Mouse (Mus musculus): ENCODE data around the gene Methig1. TPM values are rescaled to one million over a fixed set of nuclear protein-coding genes. Genes with fewer than 3 reads are reported as not detected.
"Not testable (repeated sequence)": the region's sequence is repeated elsewhere in the genome, so short reads cannot be mapped to it uniquely, and the experiment has no call there.

Methig1 gene
- polyA plus RNA-seq, 1 experiment from 2014 or later: not detected

- no peaks in the 10 kb centered on the region for H3K27me3 ChIP-seq
- no peak overlapping the region for H3K9ac ChIP-seq (replicated peaks)
- H3K36me3 ChIP-seq: no peaks in the 10 kb centered on the region
- no peak for ATAC-seq
- WGBS: 55% methylated on average over 14 of the region's 14 CpGs
- no peak overlapping the region for H3K4me2 ChIP-seq (replicated peaks)
- H3K27ac ChIP-seq: no peak overlapping the region
- no peaks in the 10 kb centered on the region for H3K9me3 ChIP-seq
- H3K4me1 ChIP-seq (replicated peaks): no peaks in the 10 kb centered on the region
- no peak overlapping the region for H3K4me3 ChIP-seq (replicated peaks)
Observed at GRCm38 (mm10) chr15:100346761-100347160, 6.2 kb upstream of the Methig1 start.

GRCm38 (mm10) chr15:100349496-100349895 lies 3.5 kb upstream of the Methig1 start:
- no peak for ATAC-seq
- Histone ChIP-seq H3K27me3 (no peaks in the 10 kb centered on the region), H3K4me2 (replicated peaks) (no peak overlapping the region), H3K9me3 (no peaks in the 10 kb centered on the region), H3K27ac (no peak overlapping the region), H3K36me3 (no peaks in the 10 kb centered on the region), H3K4me1 (replicated peaks) (no peaks in the 10 kb centered on the region), H3K4me3 (replicated peaks) (no peak overlapping the region), H3K9ac (replicated peaks) (no peak overlapping the region)
- 54% methylated on average over 2 of the region's 2 CpGs for WGBS

- Histone ChIP-seq H3K27me3 (no peaks in the 10 kb centered on the region), H3K36me3 (no peaks in the 10 kb centered on the region), H3K4me1 (replicated peaks) (no peaks in the 10 kb centered on the region), H3K4me3 (replicated peaks) (no peak overlapping the region), H3K4me2 (replicated peaks) (no peak overlapping the region), H3K9ac (replicated peaks) (no peak overlapping the region), H3K9me3 (no peaks in the 10 kb centered on the region), H3K27ac (no peak overlapping the region)
- 82% methylated on average over 6 of the region's 6 CpGs for WGBS
- ATAC-seq: no peak
Observed at GRCm38 (mm10) chr15:100351501-100352060, 1.4 kb upstream of the Methig1 start.

GRCm38 (mm10) chr15:100353399-100353798 lies 450 bp downstream of the Methig1 start:
- H3K4me1 ChIP-seq (replicated peaks); H3K9ac ChIP-seq (replicated peaks); H3K36me3 ChIP-seq; H3K4me3 ChIP-seq (replicated peaks); ATAC-seq; H3K27ac ChIP-seq; H3K9me3 ChIP-seq; H3K4me2 ChIP-seq (replicated peaks); H3K27me3 ChIP-seq: not testable (repeated sequence)
- 98% methylated on average over 9 of the region's 22 CpGs for WGBS

- WGBS: 93% methylated on average over 5 of the region's 5 CpGs
- H3K36me3 ChIP-seq: no peaks in the 10 kb centered on the region
- no peaks in the 10 kb centered on the region for H3K27me3 ChIP-seq
- H3K9ac ChIP-seq (replicated peaks): no peak overlapping the region
- H3K4me3 ChIP-seq (replicated peaks): no peak overlapping the region
- no peak overlapping the region for H3K27ac ChIP-seq
- H3K9me3 ChIP-seq: no peaks in the 10 kb centered on the region
- no peaks in the 10 kb centered on the region for H3K4me1 ChIP-seq (replicated peaks)
- no peak for ATAC-seq
- no peak overlapping the region for H3K4me2 ChIP-seq (replicated peaks)
Observed at GRCm38 (mm10) chr15:100355876-100356275, 2.9 kb downstream of the Methig1 start.

- Histone ChIP-seq H3K4me2 (replicated peaks) (no peak within 1 kb of the TSS), H3K27ac (no peak within 1 kb of the TSS), H3K4me3 (replicated peaks) (no peak within 1 kb of the TSS), H3K9me3 (no peaks in the 10 kb centered on the region), H3K9ac (replicated peaks) (no peak within 1 kb of the TSS), H3K4me1 (replicated peaks) (no peaks in the 10 kb centered on the region), H3K36me3 (no peaks in the 10 kb centered on the region), H3K27me3 (no peaks in the 10 kb centered on the region)
- no peak for ATAC-seq
- WGBS: 85% methylated on average over 7 of the region's 7 CpGs
Observed at GRCm38 (mm10) chr15:100364242-100364641, 11.3 kb downstream of the Methig1 start, which contains the start of gene Higd1c. Gene Higd1c (plus strand): TSS chr15:100364542.

- H3K9ac ChIP-seq (replicated peaks); H3K27ac ChIP-seq; ATAC-seq; H3K4me1 ChIP-seq (replicated peaks); H3K36me3 ChIP-seq; H3K4me2 ChIP-seq (replicated peaks); H3K4me3 ChIP-seq (replicated peaks); H3K27me3 ChIP-seq; H3K9me3 ChIP-seq: not testable (repeated sequence)
- 69% methylated on average over 9 of the region's 9 CpGs for WGBS
Observed at GRCm38 (mm10) chr15:100365967-100366366, 13.0 kb downstream of the Methig1 start.

GRCm38 (mm10) chr15:100367119-100367518 lies 14.2 kb downstream of the Methig1 start:
- Histone ChIP-seq H3K4me1 (replicated peaks) (no peaks in the 10 kb centered on the region), H3K27ac (no peak overlapping the region), H3K4me3 (replicated peaks) (no peak overlapping the region), H3K4me2 (replicated peaks) (no peak overlapping the region), H3K36me3 (no peaks in the 10 kb centered on the region), H3K9ac (replicated peaks) (no peak overlapping the region), H3K27me3 (no peaks in the 10 kb centered on the region), H3K9me3 (no peaks in the 10 kb centered on the region)
- 92% methylated on average over 7 of the region's 7 CpGs for WGBS
- no peak for ATAC-seq

GRCm38 (mm10) chr15:100375066-100375465 lies 22.1 kb downstream of the Methig1 start:
- Histone ChIP-seq H3K9me3 (no peaks in the 10 kb centered on the region), H3K4me3 (replicated peaks) (no peak overlapping the region), H3K27me3 (no peaks in the 10 kb centered on the region), H3K36me3 (no peaks in the 10 kb centered on the region), H3K4me1 (replicated peaks) (no peaks in the 10 kb centered on the region), H3K9ac (replicated peaks) (no peak overlapping the region), H3K27ac (no peak overlapping the region), H3K4me2 (replicated peaks) (no peak overlapping the region)
- ATAC-seq: no peak
- WGBS: 38% methylated on average over 5 of the region's 5 CpGs

GRCm38 (mm10) chr15:100377847-100378505 lies 25.0 kb downstream of the Methig1 start:
- H3K27me3 ChIP-seq; H3K4me2 ChIP-seq (replicated peaks); H3K9me3 ChIP-seq; H3K4me3 ChIP-seq (replicated peaks); H3K9ac ChIP-seq (replicated peaks); H3K4me1 ChIP-seq (replicated peaks); H3K36me3 ChIP-seq; H3K27ac ChIP-seq: not testable (repeated sequence)
- WGBS: 21% methylated on average over 3 of the region's 9 CpGs
- peak; percentile 55; the same call in 1 of the 2 replicates for ATAC-seq

GRCm38 (mm10) chr15:100379658-100380057 lies 26.7 kb downstream of the Methig1 start:
- Histone ChIP-seq H3K4me3 (replicated peaks) (no peak overlapping the region), H3K9ac (replicated peaks) (no peak overlapping the region), H3K36me3 (no peaks in the 10 kb centered on the region), H3K27ac (no peak overlapping the region), H3K27me3 (no peaks in the 10 kb centered on the region), H3K9me3 (no peaks in the 10 kb centered on the region), H3K4me2 (replicated peaks) (no peak overlapping the region), H3K4me1 (replicated peaks) (no peaks in the 10 kb centered on the region)
- ATAC-seq: no peak
- WGBS: 84% methylated on average over 8 of the region's 8 CpGs

GRCm38 (mm10) chr15:100380104-100380503 lies 27.2 kb downstream of the Methig1 start:
- Histone ChIP-seq H3K9me3 (no peaks in the 10 kb centered on the region), H3K27me3 (no peaks in the 10 kb centered on the region), H3K4me2 (replicated peaks) (no peak overlapping the region), H3K4me3 (replicated peaks) (no peak overlapping the region), H3K4me1 (replicated peaks) (no peaks in the 10 kb centered on the region), H3K36me3 (no peaks in the 10 kb centered on the region), H3K27ac (no peak overlapping the region), H3K9ac (replicated peaks) (no peak overlapping the region)
- 79% methylated on average over 2 of the region's 2 CpGs for WGBS
- ATAC-seq: no peak

GRCm38 (mm10) chr15:100385705-100386104 lies 32.8 kb downstream of the Methig1 start:
- H3K4me3 ChIP-seq (replicated peaks): no peak overlapping the region
- no peaks in the 10 kb centered on the region for H3K27me3 ChIP-seq
- H3K9ac ChIP-seq (replicated peaks): no peak overlapping the region
- no peaks in the 10 kb centered on the region for H3K4me1 ChIP-seq (replicated peaks)
- no peak overlapping the region for H3K27ac ChIP-seq
- no peaks in the 10 kb centered on the region for H3K9me3 ChIP-seq
- no peaks in the 10 kb centered on the region for H3K36me3 ChIP-seq
- no peak overlapping the region for H3K4me2 ChIP-seq (replicated peaks)
- WGBS: 90% methylated on average over 9 of the region's 9 CpGs
- ATAC-seq: no peak

All from midbrain, embryonic 13.5 days (tissue).